Mouse (Mus musculus) embryonic facial prominence, embryonic 12.5 days (tissue): ENCODE data around the gene Psrc1. TPM values are rescaled to one million over a fixed set of nuclear protein-coding genes. Genes with fewer than 3 reads are reported as not detected.
A peak's percentile ranks its signal among the peaks of the same experiment; 100 is the strongest.

Experiments used
- ATAC-seq: fragments of 200-750 bp; cut with Nextera tagmentation; 2 replicates; pipeline ENCODE4 v1.8.0; 2017; ENCODE audit not compliant: insufficient number of reproducible peaks, insufficient read depth, low FRiP score, low TSS enrichment
- H3K27ac ChIP-seq: fragments of 300-500 bp; sonication (generic); 2 replicates; pipeline ENCODE4 v1.5.1; 2016; ENCODE audit warnings: mild to moderate bottlenecking
- H3K27me3 ChIP-seq: fragments of 300-500 bp; sonication (generic); 2 replicates; pipeline ENCODE4 v1.6.1; 2016; ENCODE audit warnings: mild to moderate bottlenecking, moderate library complexity
- H3K36me3 ChIP-seq: fragments of 300-500 bp; sonication (generic); 2 replicates; pipeline ENCODE4 v1.6.1; 2016; ENCODE audit warnings: mild to moderate bottlenecking
- H3K4me1 ChIP-seq: fragments of 300-500 bp; sonication (generic); 2 replicates; pipeline ENCODE4 v1.6.1; 2016
- H3K4me2 ChIP-seq: fragments of 300-500 bp; sonication (generic); replicated peaks from 2 replicates; pipeline ENCODE4 v1.6.1; 2016; ENCODE audit warnings: mild to moderate bottlenecking, moderate library complexity
- H3K4me3 ChIP-seq: fragments of 300-500 bp; sonication (generic); 2 replicates; pipeline ENCODE4 v1.5.1; 2016; ENCODE audit warnings: mild to moderate bottlenecking
- H3K9ac ChIP-seq: fragments of 300-500 bp; sonication (generic); 2 replicates; pipeline ENCODE4 v1.6.1; 2016; ENCODE audit warnings: mild to moderate bottlenecking, moderate library complexity
- H3K9me3 ChIP-seq: fragments of 300-500 bp; sonication (generic); 2 replicates; pipeline ENCODE4 v1.6.1; 2016; ENCODE audit warnings: mild to moderate bottlenecking, moderate library complexity
- WGBS: fragments of 180-500 bp; shearing (Covaris S2); methylation state at CpG from one replicate; pipeline ENCODE4 v1.1.7; 2016; 5-methylcytosine and 5-hydroxymethylcytosine counted together
- polyA plus RNA-seq: library from polyadenylated mRNA; unstranded; fragments of >200 nt; fragmentation: Nextera tagmentation; extraction: Ambion mirVana; gene quantifications from 2 replicates; pipeline ENCODE4 v1.2.1, GENCODE M21; 2016

The Psrc1 gene
- polyA plus RNA-seq, 1 experiment from 2014 or later = 73.4 TPM

- no peaks in the 10 kb centered on the region for H3K4me1 ChIP-seq
- H3K27me3 ChIP-seq = no peaks in the 10 kb centered on the region
- ATAC-seq = no peak
- peak overlapping the region; percentile 69; the same call in 1 of the 2 replicates for H3K27ac ChIP-seq
- no peak overlapping the region for H3K9ac ChIP-seq
- no peak overlapping the region for H3K4me3 ChIP-seq
- H3K36me3 ChIP-seq = peaks cover 80% of the 10 kb centered on the region
- 81% methylated on average over 13 of the region's 13 CpGs for WGBS
- H3K9me3 ChIP-seq = no peaks in the 10 kb centered on the region
- no peak overlapping the region for H3K4me2 ChIP-seq
Observed at GRCm38 (mm10) chr3:108432542-108433187, 49.0 kb downstream of the Psrc1 start.

- H3K4me1 ChIP-seq = no peaks in the 10 kb centered on the region
- H3K4me3 ChIP-seq = no peak overlapping the region
- WGBS = 38% methylated on average over 18 of the region's 18 CpGs
- H3K27me3 ChIP-seq = no peaks in the 10 kb centered on the region
- H3K4me2 ChIP-seq = no peak overlapping the region
- peak; percentile 73 for ATAC-seq
- H3K27ac ChIP-seq = peak overlapping the region; percentile 69; the same call in 1 of the 2 replicates
- H3K9ac ChIP-seq = no peak overlapping the region
- no peaks in the 10 kb centered on the region for H3K9me3 ChIP-seq
- H3K36me3 ChIP-seq = peaks cover 74% of the 10 kb centered on the region
Observed at GRCm38 (mm10) chr3:108433188-108433880, 49.7 kb downstream of the Psrc1 start.

- Histone ChIP-seq H3K27me3 (no peaks in the 10 kb centered on the region), H3K9me3 (no peaks in the 10 kb centered on the region), H3K27ac (0 out of 2 replicates have a peak overlapping the region, but pooled peaks have one; percentile 5), H3K4me3 (no peak overlapping the region), H3K4me1 (no peaks in the 10 kb centered on the region), H3K36me3 (peaks cover 68% of the 10 kb centered on the region), H3K4me2 (no peak overlapping the region), H3K9ac (no peak overlapping the region)
- WGBS = 49% methylated on average over 19 of the region's 19 CpGs
- no peak for ATAC-seq
Observed at GRCm38 (mm10) chr3:108433881-108434495, 50.3 kb downstream of the Psrc1 start.

- no peak for ATAC-seq
- H3K27me3 ChIP-seq = no peaks in the 10 kb centered on the region
- H3K36me3 ChIP-seq = peaks cover 52% of the 10 kb centered on the region
- H3K4me2 ChIP-seq = no peak overlapping the region
- no peak overlapping the region for H3K27ac ChIP-seq
- no peak overlapping the region for H3K9ac ChIP-seq
- no peaks in the 10 kb centered on the region for H3K9me3 ChIP-seq
- H3K4me3 ChIP-seq = no peak overlapping the region
- H3K4me1 ChIP-seq = no peaks in the 10 kb centered on the region
- WGBS = 87% methylated on average over 17 of the region's 17 CpGs
Observed at GRCm38 (mm10) chr3:108435701-108436379, 52.2 kb downstream of the Psrc1 start.

GRCm38 (mm10) chr3:108436380-108436714 is 52.7 kb downstream of the Psrc1 start:
- H3K4me1 ChIP-seq = no peaks in the 10 kb centered on the region
- no peaks in the 10 kb centered on the region for H3K9me3 ChIP-seq
- ATAC-seq = no peak
- H3K27ac ChIP-seq = no peak overlapping the region
- H3K4me2 ChIP-seq = no peak overlapping the region
- 82% methylated on average over 7 of the region's 7 CpGs for WGBS
- no peaks in the 10 kb centered on the region for H3K27me3 ChIP-seq
- peaks cover 48% of the 10 kb centered on the region for H3K36me3 ChIP-seq
- no peak overlapping the region for H3K4me3 ChIP-seq
- H3K9ac ChIP-seq = no peak overlapping the region

Other genes with a start within 250 kb of the Psrc1 start
- 196 and 207 TPM in 2 replicates for gene Gnai3, start 237.7 kb upstream of the Psrc1 start, polyA plus RNA-seq
- 0.36 and 0.43 TPM in 2 replicates for gene Gpr61, start 229.0 kb upstream of the Psrc1 start, polyA plus RNA-seq
- gene Amigo1, start 197.5 kb upstream of the Psrc1 start, polyA plus RNA-seq = 7.9 and 8.5 TPM in 2 replicates
- gene Cyb561d1, start 182.6 kb upstream of the Psrc1 start, polyA plus RNA-seq = 2.6 and 2.7 TPM in 2 replicates
- 27.2 and 29.4 TPM in 2 replicates for gene Atxn7l2, start 172.9 kb upstream of the Psrc1 start, polyA plus RNA-seq
- gene Sypl2, start 157.2 kb upstream of the Psrc1 start, polyA plus RNA-seq = 0.85 and 1.1 TPM in 2 replicates
- gene Psma5, start 126.9 kb upstream of the Psrc1 start, polyA plus RNA-seq = 263 and 288 TPM in 2 replicates
- 15.8 and 18.2 TPM in 2 replicates for gene Sort1, start 99.8 kb upstream of the Psrc1 start, polyA plus RNA-seq
- gene Mybphl, start 18.9 kb upstream of the Psrc1 start, polyA plus RNA-seq = 0.13 and 0.18 TPM in 2 replicates
- 9.5 and 11.0 TPM in 2 replicates for gene Celsr2, start 31.7 kb downstream of the Psrc1 start, polyA plus RNA-seq
- gene Sars, start 61.4 kb downstream of the Psrc1 start, polyA plus RNA-seq = 125 and 127 TPM in 2 replicates
- gene 1700013F07Rik, start 150.3 kb downstream of the Psrc1 start, polyA plus RNA-seq = 0.26 and 0.37 TPM in 2 replicates
- 0.67 and 1.3 TPM in 2 replicates for gene 5330417C22Rik, start 152.7 kb downstream of the Psrc1 start, polyA plus RNA-seq
- gene Tmem167b, start 178.6 kb downstream of the Psrc1 start, polyA plus RNA-seq = 44.0 and 45.1 TPM in 2 replicates
- 51.7 and 52.3 TPM in 2 replicates for gene Taf13, start 187.9 kb downstream of the Psrc1 start, polyA plus RNA-seq
- 17.5 and 17.6 TPM in 2 replicates for gene Wdr47, start 207.4 kb downstream of the Psrc1 start, polyA plus RNA-seq